Mouse (Mus musculus) spleen, adult 10 weeks (tissue): ENCODE data around the gene Hapln2. TPM values are rescaled to one million over a fixed set of nuclear protein-coding genes. Genes with fewer than 3 reads are reported as not detected.

ENCODE experiments used
- polyA plus RNA-seq: library from polyadenylated mRNA; stranded (reverse); fragments of 350-450 nt; fragmentation: Illumina TruSeq; extraction: RNeasy Lipid Tissue Mini Kit (QIAGEN cat#74804); gene quantifications from one replicate; pipeline ENCODE4 v1.2.3, GENCODE M21; 2015; ENCODE audit warnings: low replicate concordance; ENCODE audit not compliant: insufficient read depth

Hapln2 gene
- not detected for polyA plus RNA-seq

DNA sequence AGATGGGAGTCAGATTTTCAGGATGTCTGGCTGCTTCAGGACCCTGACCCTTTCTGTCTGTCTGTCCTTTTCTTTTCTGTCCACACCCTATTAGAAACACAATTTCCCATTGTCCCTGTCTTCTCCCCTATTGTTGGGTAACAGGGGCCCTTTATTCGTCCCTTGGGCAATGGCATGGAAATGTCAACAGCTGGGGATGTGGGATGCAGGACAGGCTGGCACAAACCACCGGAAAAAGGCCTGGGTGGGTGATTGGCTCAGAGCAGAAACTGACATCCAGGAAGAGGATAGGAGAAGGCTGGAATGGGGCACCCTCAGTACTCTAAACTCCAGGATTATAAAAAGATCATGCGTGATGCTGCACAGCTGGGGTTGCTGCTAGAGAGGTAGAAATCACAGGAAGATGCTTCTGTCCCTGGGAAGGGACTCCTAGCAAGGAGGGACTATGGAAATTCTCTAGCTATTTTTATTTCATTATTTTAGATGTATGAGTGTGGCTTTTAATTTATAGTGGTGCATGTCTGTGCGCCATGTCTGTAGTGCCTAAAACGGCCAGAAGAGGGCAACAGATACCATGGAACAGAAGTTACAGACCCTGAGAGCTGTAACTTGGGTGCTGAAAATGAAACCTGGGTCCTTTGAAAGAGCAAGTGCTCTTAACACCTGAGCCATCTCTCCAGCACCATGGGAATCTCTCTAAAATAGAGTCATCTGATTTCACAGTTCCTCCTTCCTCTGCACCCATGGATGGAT lies at the start of gene Hapln2:
TSS of gene Hapln2 (minus strand) at position 150 of the 753 bp plus-strand sequence.

DNA sequence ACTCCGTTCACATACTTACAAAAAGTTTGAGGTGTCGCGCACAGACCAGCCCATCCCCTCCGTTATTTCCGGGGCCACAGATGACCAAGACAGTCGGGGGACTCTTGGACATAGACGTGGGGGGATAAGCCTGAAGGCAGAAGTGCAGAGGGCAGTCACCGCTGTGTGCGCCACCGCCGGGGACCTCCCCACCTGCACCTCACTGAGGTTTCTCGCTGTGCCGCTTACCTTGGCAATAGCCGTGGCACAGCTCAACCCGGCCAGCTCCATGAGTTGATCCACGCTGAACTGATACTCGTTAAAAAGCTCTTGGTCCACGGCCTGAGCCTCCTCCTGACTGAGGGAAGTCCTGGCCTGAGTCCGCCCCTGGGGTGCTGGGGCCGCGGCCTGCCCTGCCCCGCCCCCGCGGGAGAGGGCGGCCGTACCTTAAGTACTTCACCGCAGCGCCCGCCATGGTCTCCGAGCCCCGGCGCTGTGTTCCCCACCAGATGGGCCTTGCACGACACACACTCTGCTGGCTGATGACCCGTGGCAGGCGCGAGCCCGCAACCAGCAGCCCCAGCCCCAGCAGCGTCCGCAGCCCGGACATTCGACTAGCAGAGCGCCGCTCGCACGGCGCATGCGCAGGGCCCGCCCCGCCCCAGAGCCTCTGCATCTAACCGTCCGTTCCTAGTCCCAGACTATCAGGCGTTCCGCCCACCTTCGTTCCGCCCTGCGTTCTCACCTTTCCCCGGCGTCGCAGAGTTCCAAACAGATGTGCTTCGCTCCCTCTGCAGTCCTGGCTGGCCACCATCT lies 30.7 kb upstream of the Hapln2 start, which contains the start of gene Naxe:
TSS of gene Naxe (minus strand) at position 594 of the 795 bp plus-strand sequence.

DNA sequence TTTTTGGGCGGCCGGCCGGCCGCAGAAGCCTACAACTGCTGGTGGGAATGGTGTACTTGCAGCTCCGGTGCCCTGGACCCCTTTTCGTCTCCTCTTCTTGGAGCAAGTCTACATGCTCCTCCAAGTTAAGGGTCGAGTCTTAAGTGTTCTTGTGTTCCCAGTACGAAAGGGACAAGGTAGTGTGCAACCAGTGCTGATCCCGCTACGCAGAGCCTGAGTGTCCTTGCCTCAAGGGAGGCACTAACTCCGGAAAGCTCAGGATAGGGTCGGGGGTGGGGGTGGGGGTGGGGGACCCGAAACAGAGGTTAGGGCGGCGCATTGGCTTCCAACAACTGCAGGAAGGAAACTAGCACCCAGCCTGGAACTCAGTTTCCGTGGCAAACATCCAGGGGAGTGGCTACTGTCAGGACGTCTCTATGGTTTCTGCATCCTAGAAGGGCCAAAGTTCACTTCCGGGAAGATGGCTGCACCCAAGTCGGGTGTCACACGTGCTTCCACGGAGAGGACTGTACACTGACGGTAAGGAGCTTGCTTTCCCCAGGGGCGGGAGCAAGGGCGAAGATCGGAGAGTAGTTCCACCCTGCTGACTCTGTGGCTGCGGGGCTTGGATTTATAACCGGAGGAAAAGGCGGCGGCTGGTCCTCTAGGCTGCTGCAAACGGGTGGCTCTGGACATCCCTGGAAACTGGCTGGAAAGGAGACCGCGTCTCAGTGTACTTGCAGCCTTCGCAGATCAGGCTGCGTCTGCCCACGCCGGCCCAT lies 15.5 kb upstream of the Hapln2 start, which contains the start of gene Gpatch4:
TSS of gene Gpatch4 (plus strand) at position 448 of the 761 bp plus-strand sequence.

DNA sequence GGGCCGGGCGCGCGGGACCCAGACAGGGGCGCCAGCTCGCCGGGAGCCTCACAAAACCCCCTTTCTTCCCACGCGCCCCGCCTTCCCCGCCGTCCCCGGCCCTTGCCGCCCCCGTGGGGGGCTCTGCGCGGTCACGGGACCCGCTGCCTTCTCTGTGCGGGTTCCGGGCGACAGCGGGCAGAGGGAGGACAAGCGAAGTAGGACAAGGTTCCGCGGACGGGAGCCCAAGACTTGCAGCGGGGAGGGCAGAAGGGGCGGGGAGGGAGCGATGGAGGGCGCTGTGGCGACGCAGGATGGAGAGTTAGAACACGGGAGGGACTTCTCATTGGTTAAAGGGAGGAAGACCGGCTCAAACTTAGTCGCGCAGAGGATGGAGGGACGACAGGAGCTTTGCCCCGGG lies 27.2 kb downstream of the Hapln2 start, which contains the start of gene Bcan:
TSS of gene Bcan (minus strand) at position 50 of the 400 bp plus-strand sequence.

Other genes starting within 250 kb of the Hapln2 start
- gene Ntrk1, start 232.4 kb downstream of the Hapln2 start, polyA plus RNA-seq = 0.08 TPM
- gene Insrr, start 230.6 kb downstream of the Hapln2 start, polyA plus RNA-seq = 0.46 TPM
- 11.7 TPM for gene Pear1, start 203.3 kb downstream of the Hapln2 start, polyA plus RNA-seq
- 15.6 TPM for gene Sh2d2a, start 180.8 kb downstream of the Hapln2 start, polyA plus RNA-seq
- 24.6 TPM for gene Prcc, start 142.0 kb downstream of the Hapln2 start, polyA plus RNA-seq
- 113 TPM for gene Hdgf, start 121.3 kb downstream of the Hapln2 start, polyA plus RNA-seq
- gene Mrpl24, start 108.1 kb downstream of the Hapln2 start, polyA plus RNA-seq = 238 TPM
- 65.7 TPM for gene Isg20l2, start 97.3 kb downstream of the Hapln2 start, polyA plus RNA-seq
- gene Rrnad1, start 96.9 kb downstream of the Hapln2 start, polyA plus RNA-seq = 30.4 TPM
- not detected for gene Crabp2, start 78.9 kb downstream of the Hapln2 start, polyA plus RNA-seq
- 2.4 TPM for gene Nes, start 56.5 kb downstream of the Hapln2 start, polyA plus RNA-seq
- not detected for gene Bcan, start 27.4 kb downstream of the Hapln2 start, polyA plus RNA-seq
- gene Gpatch4, start 15.5 kb upstream of the Hapln2 start, polyA plus RNA-seq = 34.2 TPM
- 43.0 TPM for gene Naxe, start 30.9 kb upstream of the Hapln2 start, polyA plus RNA-seq
- not detected for gene Ttc24, start 50.7 kb upstream of the Hapln2 start, polyA plus RNA-seq
- gene Iqgap3, start 54.4 kb upstream of the Hapln2 start, polyA plus RNA-seq = 1.8 TPM
- gene Mef2d, start 114.8 kb upstream of the Hapln2 start, polyA plus RNA-seq = 77.6 TPM
- gene Rhbg, start 227.1 kb upstream of the Hapln2 start, polyA plus RNA-seq = not detected